30 mouse cellular contexts compared by ENCODE assay signal in genomic region chr9:42339151-42339550, GRCm38 (mm10).
"Had no signal": no experiment of that assay in that cellular context is flagged by ENCODE, and none has a peak within 500 bp of the region (broad histone marks: within the 10 kb centered on the region; RNA-seq: fewer than 3 reads in every experiment).

No protein-coding gene starts in this region.

- H3K9me3 ChIP-seq: limb, embryonic 10.5 days; limb, embryonic 12.5 days; limb, embryonic 13.5 days; limb, embryonic 15.5 days; liver, embryonic 12.5 days; liver, embryonic 13.5 days; liver, embryonic 15.5 days; lung, embryonic 15.5 days; midbrain, embryonic 12.5 days; midbrain, embryonic 13.5 days had no signal

- H3K9ac ChIP-seq: limb, embryonic 12.5 days; limb, embryonic 13.5 days; limb, embryonic 15.5 days; liver, embryonic 12.5 days; liver, embryonic 13.5 days; liver, embryonic 14.5 days; liver, embryonic 15.5 days; liver, postnatal 0 days; lung, embryonic 14.5 days; lung, embryonic 15.5 days; midbrain, embryonic 12.5 days; midbrain, embryonic 13.5 days had no signal

- H3K4me1 ChIP-seq: limb, embryonic 12.5 days; limb, embryonic 15.5 days; liver, embryonic 12.5 days; liver, embryonic 13.5 days; liver, embryonic 15.5 days; lung, embryonic 15.5 days; megakaryocyte, embryonic 14.5 days had no signal

- DNase-seq: left cerebral cortex, postnatal 4 days; liver; liver, embryonic 13.5 days; liver, postnatal 0 days; lung, adult 18-20 months; lung, adult 2 months; lung, embryonic 14.5 days; lung, postnatal 10 days; lung, postnatal 14 days; lung, postnatal 36 days; lung, postnatal 4 days; midbrain, embryonic 14.5 days had no signal

- H3K27ac ChIP-seq: left cerebral cortex, adult 2 months; limb, embryonic 10.5 days; limb, embryonic 12.5 days; limb, embryonic 13.5 days; limb, embryonic 15.5 days; liver, embryonic 12.5 days; liver, embryonic 13.5 days; liver, embryonic 14.5 days; liver, embryonic 15.5 days; lung, embryonic 15.5 days; macrophage; midbrain, embryonic 12.5 days; midbrain, embryonic 13.5 days had no signal

- H3K27me3 ChIP-seq: limb, embryonic 12.5 days; limb, embryonic 15.5 days; liver, embryonic 13.5 days; liver, embryonic 15.5 days; lung, embryonic 15.5 days; midbrain, embryonic 12.5 days; midbrain, embryonic 13.5 days had no signal

- ATAC-seq: liver, embryonic 12.5 days; liver, postnatal 0 days; lung, postnatal 0 days; midbrain, embryonic 13.5 days; midbrain, embryonic 16.5 days had no signal

- H3K4me3 ChIP-seq: left cerebral cortex, adult 2 months; limb, embryonic 10.5 days; limb, embryonic 12.5 days; limb, embryonic 13.5 days; limb, embryonic 15.5 days; liver, embryonic 12.5 days; liver, embryonic 13.5 days; liver, embryonic 15.5 days; lung, embryonic 15.5 days; megakaryocyte, embryonic 14.5 days; midbrain, embryonic 12.5 days; midbrain, embryonic 13.5 days; myocyte had no signal

- H3K4me2 ChIP-seq: limb, embryonic 12.5 days; limb, embryonic 13.5 days; limb, embryonic 15.5 days; liver, embryonic 11.5 days; liver, embryonic 12.5 days; liver, embryonic 13.5 days; liver, embryonic 15.5 days; lung, embryonic 14.5 days; lung, embryonic 15.5 days; midbrain, embryonic 11.5 days; midbrain, embryonic 12.5 days; midbrain, embryonic 13.5 days had no signal

- H3K36me3 ChIP-seq: limb, embryonic 10.5 days; limb, embryonic 12.5 days; limb, embryonic 13.5 days; limb, embryonic 15.5 days; liver, embryonic 12.5 days; liver, embryonic 13.5 days; liver, embryonic 15.5 days; lung, embryonic 15.5 days; midbrain, embryonic 12.5 days; midbrain, embryonic 13.5 days had no signal
